Mouse (Mus musculus): ENCODE data around the gene Mindy2.

- TF ChIP-seq CTCF (IDR thresholded peaks at IDR 0.05; ENCODE audit: low read depth) (no peak), EP300 (IDR thresholded peaks at IDR 0.05; ENCODE audit: low read depth) (no peak)
Measured at GRCm38 (mm10) chr9:70688301-70688968, 31.5 kb upstream of the Mindy2 start.

All from liver, postnatal 0 days (tissue).